Mouse (Mus musculus): ENCODE data around the gene Col7a1. TPM values are rescaled to one million over a fixed set of nuclear protein-coding genes. Genes with fewer than 3 reads are reported as not detected.

Col7a1 gene
- polyA plus RNA-seq (2015; fragmentation: Nextera tagmentation; extraction: Ambion mirVana) = 1.1 and 1.6 TPM in 2 replicates

- no peaks in the 10 kb centered on the region for H3K9me3 ChIP-seq (replicated peaks; ENCODE audit: control insufficient read depth, low read length, poor library complexity, severe bottlenecking)
- H3K4me1 ChIP-seq (ENCODE audit: control insufficient read depth, insufficient read depth, low read length) = no peaks in the 10 kb centered on the region
- H3K4me3 ChIP-seq (ENCODE audit: low read depth, low read length) = no peak within 1 kb of the TSS
- 10% methylated on average over 15 of the region's 15 CpGs for WGBS
- H3K9ac ChIP-seq (ENCODE audit: low read depth, low read length) = peak within 1 kb of the TSS; percentile 41; the same call in 1 of the 2 replicates
- H3K27ac ChIP-seq (ENCODE audit: low read length) = no peak within 1 kb of the TSS
- no peak for ATAC-seq
- H3K27me3 ChIP-seq (ENCODE audit: control insufficient read depth, insufficient read depth, low read depth, low read length) = peaks cover 19% of the 10 kb centered on the region
- peaks cover 23% of the 10 kb centered on the region for H3K36me3 ChIP-seq (ENCODE audit: control insufficient read depth, insufficient read depth, low read length)
- H3K4me2 ChIP-seq (ENCODE audit: low read length) = no peak within 1 kb of the TSS
Measured at GRCm38 (mm10) chr9:108953081-108953636, at the start of gene Col7a1. TSS of gene Col7a1 (plus strand) at chr9:108953586.

GRCm38 (mm10) chr9:108912308-108912707, 41.1 kb upstream of the Col7a1 start:
- H3K9ac ChIP-seq (ENCODE audit: low read depth, low read length) = no peak overlapping the region
- no peak overlapping the region for H3K4me3 ChIP-seq (ENCODE audit: low read depth, low read length)
- WGBS = 63% methylated on average over 6 of the region's 6 CpGs
- no peaks in the 10 kb centered on the region for H3K36me3 ChIP-seq (ENCODE audit: control insufficient read depth, insufficient read depth, low read length)
- no peak overlapping the region for H3K27ac ChIP-seq (ENCODE audit: low read length)
- no peaks in the 10 kb centered on the region for H3K4me1 ChIP-seq (ENCODE audit: control insufficient read depth, insufficient read depth, low read length)
- no peak for ATAC-seq
- no peaks in the 10 kb centered on the region for H3K9me3 ChIP-seq (replicated peaks; ENCODE audit: control insufficient read depth, low read length, poor library complexity, severe bottlenecking)
- no peaks in the 10 kb centered on the region for H3K27me3 ChIP-seq (ENCODE audit: control insufficient read depth, insufficient read depth, low read depth, low read length)
- no peak overlapping the region for H3K4me2 ChIP-seq (ENCODE audit: low read length)

DNA sequence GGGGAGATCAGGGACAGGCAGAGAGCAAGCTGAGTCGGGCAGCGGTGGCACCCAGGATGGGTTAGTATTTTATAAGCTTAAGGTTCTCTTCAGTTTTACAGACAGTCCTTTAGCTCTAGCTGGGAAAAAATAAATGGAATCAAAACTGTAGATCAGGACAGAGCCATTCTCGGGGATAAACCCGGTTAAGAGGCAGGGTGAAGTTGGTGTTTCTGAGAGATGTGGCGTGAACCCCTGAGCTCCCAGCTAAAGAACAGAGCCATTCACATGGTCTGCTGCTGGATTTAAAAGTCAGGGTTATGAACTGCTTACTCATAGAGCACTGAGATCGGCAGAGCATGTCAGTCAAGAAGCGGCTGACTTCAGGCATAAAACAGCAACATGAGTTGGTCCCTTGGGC, 40.2 kb upstream of the Col7a1 start:
- ATAC-seq = no peak
- WGBS = 90% methylated on average over 7 of the region's 7 CpGs
- Histone ChIP-seq H3K36me3 (ENCODE audit: control insufficient read depth, insufficient read depth, low read length) (no peaks in the 10 kb centered on the region), H3K9me3 (replicated peaks; ENCODE audit: control insufficient read depth, low read length, poor library complexity, severe bottlenecking) (no peaks in the 10 kb centered on the region), H3K27ac (ENCODE audit: low read length) (no peak overlapping the region), H3K27me3 (ENCODE audit: control insufficient read depth, insufficient read depth, low read depth, low read length) (no peaks in the 10 kb centered on the region), H3K4me1 (ENCODE audit: control insufficient read depth, insufficient read depth, low read length) (no peaks in the 10 kb centered on the region), H3K4me2 (ENCODE audit: low read length) (no peak overlapping the region), H3K4me3 (ENCODE audit: low read depth, low read length) (no peak overlapping the region), H3K9ac (ENCODE audit: low read depth, low read length) (no peak overlapping the region)

DNA sequence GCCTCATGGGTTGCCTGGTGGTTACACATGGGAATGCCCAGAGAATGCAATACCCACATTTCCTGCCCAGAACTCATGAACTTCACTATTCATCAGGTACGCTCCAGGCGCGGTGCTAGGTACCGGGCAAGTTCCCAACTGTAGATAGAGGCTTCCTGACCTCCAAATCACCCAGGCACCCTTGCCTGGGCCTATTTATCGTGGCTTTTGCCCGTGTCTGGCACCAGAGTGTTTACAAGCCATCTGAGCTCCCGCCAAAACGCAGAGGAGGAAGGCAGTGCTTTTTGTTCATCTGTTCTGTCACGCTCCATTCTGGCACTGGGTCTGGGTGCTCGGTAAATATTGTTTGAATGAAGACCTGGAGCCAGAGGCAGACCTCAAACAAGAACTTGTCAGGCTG, 39.8 kb upstream of the Col7a1 start:
- Histone ChIP-seq H3K4me1 (ENCODE audit: control insufficient read depth, insufficient read depth, low read length) (no peaks in the 10 kb centered on the region), H3K4me3 (ENCODE audit: low read depth, low read length) (no peak overlapping the region), H3K9ac (ENCODE audit: low read depth, low read length) (no peak overlapping the region), H3K36me3 (ENCODE audit: control insufficient read depth, insufficient read depth, low read length) (no peaks in the 10 kb centered on the region), H3K27me3 (ENCODE audit: control insufficient read depth, insufficient read depth, low read depth, low read length) (no peaks in the 10 kb centered on the region), H3K4me2 (ENCODE audit: low read length) (no peak overlapping the region), H3K9me3 (replicated peaks; ENCODE audit: control insufficient read depth, low read length, poor library complexity, severe bottlenecking) (no peaks in the 10 kb centered on the region), H3K27ac (ENCODE audit: low read length) (no peak overlapping the region)
- ATAC-seq = no peak
- WGBS = 78% methylated on average over 10 of the region's 10 CpGs

GRCm38 (mm10) chr9:108914491-108914890, 38.9 kb upstream of the Col7a1 start, which contains the start of gene Tmem89:
TSS of gene Tmem89 (plus strand) at chr9:108914619.
- H3K27me3 ChIP-seq (ENCODE audit: control insufficient read depth, insufficient read depth, low read depth, low read length) = no peaks in the 10 kb centered on the region
- WGBS = 63% methylated on average over 6 of the region's 6 CpGs
- no peak within 1 kb of the TSS for H3K27ac ChIP-seq (ENCODE audit: low read length)
- no peaks in the 10 kb centered on the region for H3K36me3 ChIP-seq (ENCODE audit: control insufficient read depth, insufficient read depth, low read length)
- H3K9ac ChIP-seq (ENCODE audit: low read depth, low read length) = no peak within 1 kb of the TSS
- no peaks in the 10 kb centered on the region for H3K4me1 ChIP-seq (ENCODE audit: control insufficient read depth, insufficient read depth, low read length)
- H3K9me3 ChIP-seq (replicated peaks; ENCODE audit: control insufficient read depth, low read length, poor library complexity, severe bottlenecking) = no peaks in the 10 kb centered on the region
- peak; percentile 81 for ATAC-seq
- no peak within 1 kb of the TSS for H3K4me2 ChIP-seq (ENCODE audit: low read length)
- no peak within 1 kb of the TSS for H3K4me3 ChIP-seq (ENCODE audit: low read depth, low read length)

GRCm38 (mm10) chr9:108925897-108926296, 27.5 kb upstream of the Col7a1 start:
- no peaks in the 10 kb centered on the region for H3K4me1 ChIP-seq (ENCODE audit: control insufficient read depth, insufficient read depth, low read length)
- H3K4me2 ChIP-seq (ENCODE audit: low read length) = no peak overlapping the region
- no peak overlapping the region for H3K4me3 ChIP-seq (ENCODE audit: low read depth, low read length)
- no peaks in the 10 kb centered on the region for H3K36me3 ChIP-seq (ENCODE audit: control insufficient read depth, insufficient read depth, low read length)
- ATAC-seq = no peak
- H3K27ac ChIP-seq (ENCODE audit: low read length) = no peak overlapping the region
- H3K9me3 ChIP-seq (replicated peaks; ENCODE audit: control insufficient read depth, low read length, poor library complexity, severe bottlenecking) = no peaks in the 10 kb centered on the region
- WGBS = 77% methylated on average over 8 of the region's 8 CpGs
- H3K27me3 ChIP-seq (ENCODE audit: control insufficient read depth, insufficient read depth, low read depth, low read length) = no peaks in the 10 kb centered on the region
- no peak overlapping the region for H3K9ac ChIP-seq (ENCODE audit: low read depth, low read length)

- H3K9ac ChIP-seq (ENCODE audit: low read depth, low read length) = no peak overlapping the region
- H3K36me3 ChIP-seq (ENCODE audit: control insufficient read depth, insufficient read depth, low read length) = no peaks in the 10 kb centered on the region
- H3K4me2 ChIP-seq (ENCODE audit: low read length) = no peak overlapping the region
- H3K27ac ChIP-seq (ENCODE audit: low read length) = no peak overlapping the region
- no peaks in the 10 kb centered on the region for H3K9me3 ChIP-seq (replicated peaks; ENCODE audit: control insufficient read depth, low read length, poor library complexity, severe bottlenecking)
- WGBS = 88% methylated on average over 3 of the region's 3 CpGs
- no peak overlapping the region for H3K4me3 ChIP-seq (ENCODE audit: low read depth, low read length)
- H3K4me1 ChIP-seq (ENCODE audit: control insufficient read depth, insufficient read depth, low read length) = no peaks in the 10 kb centered on the region
- no peak for ATAC-seq
- H3K27me3 ChIP-seq (ENCODE audit: control insufficient read depth, insufficient read depth, low read depth, low read length) = no peaks in the 10 kb centered on the region
Measured at GRCm38 (mm10) chr9:108928424-108928823, 25.0 kb upstream of the Col7a1 start.

GRCm38 (mm10) chr9:108935991-108936390, 17.4 kb upstream of the Col7a1 start:
- Histone ChIP-seq H3K27ac (ENCODE audit: low read length) (no peak overlapping the region), H3K36me3 (ENCODE audit: control insufficient read depth, insufficient read depth, low read length) (peaks cover 16% of the 10 kb centered on the region), H3K27me3 (ENCODE audit: control insufficient read depth, insufficient read depth, low read depth, low read length) (no peaks in the 10 kb centered on the region), H3K4me2 (ENCODE audit: low read length) (peak overlapping the region; percentile 31; the same call in 1 of the 2 replicates), H3K9me3 (replicated peaks; ENCODE audit: control insufficient read depth, low read length, poor library complexity, severe bottlenecking) (no peaks in the 10 kb centered on the region), H3K4me1 (ENCODE audit: control insufficient read depth, insufficient read depth, low read length) (peaks cover 8% of the 10 kb centered on the region), H3K4me3 (ENCODE audit: low read depth, low read length) (peak overlapping the region; percentile 96), H3K9ac (ENCODE audit: low read depth, low read length) (peak overlapping the region; percentile 97; the same call in 1 of the 2 replicates)
- WGBS = 15% methylated on average over 3 of the region's 3 CpGs
- peak; percentile 25; the same call in 1 of the 2 replicates for ATAC-seq

GRCm38 (mm10) chr9:108936418-108937364, 16.7 kb upstream of the Col7a1 start, which contains the start of gene Uqcrc1:
TSS of gene Uqcrc1 (plus strand) at chr9:108936633.
- ATAC-seq = peak; percentile 90
- no peaks in the 10 kb centered on the region for H3K27me3 ChIP-seq (ENCODE audit: control insufficient read depth, insufficient read depth, low read depth, low read length)
- H3K9ac ChIP-seq (ENCODE audit: low read depth, low read length) = peak within 1 kb of the TSS; percentile 97
- H3K4me1 ChIP-seq (ENCODE audit: control insufficient read depth, insufficient read depth, low read length) = peaks cover 8% of the 10 kb centered on the region
- 1% methylated on average over 58 of the region's 58 CpGs for WGBS
- peak within 1 kb of the TSS; percentile 77 for H3K27ac ChIP-seq (ENCODE audit: low read length)
- peak within 1 kb of the TSS; percentile 67 for H3K4me2 ChIP-seq (ENCODE audit: low read length)
- no peaks in the 10 kb centered on the region for H3K9me3 ChIP-seq (replicated peaks; ENCODE audit: control insufficient read depth, low read length, poor library complexity, severe bottlenecking)
- peak within 1 kb of the TSS; percentile 96 for H3K4me3 ChIP-seq (ENCODE audit: low read depth, low read length)
- H3K36me3 ChIP-seq (ENCODE audit: control insufficient read depth, insufficient read depth, low read length) = peaks cover 16% of the 10 kb centered on the region

Measured in midbrain, embryonic 16.5 days (tissue).